Mouse (Mus musculus) forebrain, embryonic 11.5 days (tissue): ENCODE measurements around the gene Mfn2. TPM values are rescaled to one million over a fixed set of nuclear protein-coding genes. Genes with fewer than 3 reads are reported as not detected.
"Not testable (repeated sequence)": the region's sequence is repeated elsewhere in the genome, so short reads cannot be mapped to it uniquely, and the experiment has no call there.

Experiments used
- ATAC-seq: fragments of 200-750 bp; cut with Nextera tagmentation; replicated peaks from 2 replicates; pipeline ENCODE4 v1.8.0; 2017; ENCODE audit warnings: moderate TSS enrichment; ENCODE audit not compliant: low FRiP score
- DNase-seq: peaks from one replicate; pipeline ENCODE4 v3.0.0-alpha.2; 2017; ENCODE audit warnings: low spot score
- H3K27ac ChIP-seq: fragments of 300-500 bp; sonication (generic); 2 replicates; pipeline ENCODE4 v1.5.1; 2014; ENCODE audit warnings: low read depth, low read length
- H3K27me3 ChIP-seq: fragments of 300-500 bp; sonication (generic); 2 replicates; pipeline ENCODE4 v1.6.1; 2014; ENCODE audit warnings: mild to moderate bottlenecking, low read length, mixed read lengths; ENCODE audit not compliant: control insufficient read depth, insufficient read depth
- H3K36me3 ChIP-seq: fragments of 300-500 bp; sonication (generic); 2 replicates; pipeline ENCODE4 v1.6.1; 2014; ENCODE audit warnings: mild to moderate bottlenecking, low read length, moderate library complexity, mixed read lengths; ENCODE audit not compliant: control insufficient read depth, insufficient read depth
- H3K4me1 ChIP-seq: fragments of 300-500 bp; sonication (generic); replicated peaks from 2 replicates; pipeline ENCODE4 v1.6.1; 2014; ENCODE audit warnings: low read length, mixed read lengths; ENCODE audit not compliant: control insufficient read depth, insufficient read depth
- H3K4me2 ChIP-seq: fragments of 300-500 bp; sonication (generic); 2 replicates; pipeline ENCODE4 v1.6.1; 2014; ENCODE audit warnings: low read depth, mild to moderate bottlenecking, low read length, moderate library complexity, mixed read lengths; ENCODE audit not compliant: severe bottlenecking
- H3K4me3 ChIP-seq: fragments of 300-500 bp; sonication (generic); 2 replicates; pipeline ENCODE4 v1.5.1; 2014; ENCODE audit warnings: low read depth, low read length
- H3K9ac ChIP-seq: fragments of 300-500 bp; sonication (generic); 2 replicates; pipeline ENCODE4 v1.6.1; 2014; ENCODE audit warnings: low read length
- H3K9me3 ChIP-seq: fragments of 300-500 bp; sonication (generic); 2 replicates; pipeline ENCODE4 v1.6.1; 2016; ENCODE audit warnings: low read length, mixed read lengths; ENCODE audit not compliant: control insufficient read depth
- WGBS: fragments of 180-500 bp; shearing (Covaris S2); extraction: QIAGEN DNeasy Blood & Tissue Kit; methylation state at CpG from one replicate; pipeline ENCODE4 v1.1.7; 2014; 5-methylcytosine and 5-hydroxymethylcytosine counted together
- polyA plus RNA-seq: library from polyadenylated mRNA; unstranded; fragments of >200 nt; fragmentation: Nextera tagmentation; extraction: Ambion mirVana; gene quantifications from 2 replicates; pipeline ENCODE4 v1.2.1, GENCODE M21; 2014

The Mfn2 gene
- polyA plus RNA-seq, 1 experiment from 2014 or later: 49.0 TPM

DNA sequence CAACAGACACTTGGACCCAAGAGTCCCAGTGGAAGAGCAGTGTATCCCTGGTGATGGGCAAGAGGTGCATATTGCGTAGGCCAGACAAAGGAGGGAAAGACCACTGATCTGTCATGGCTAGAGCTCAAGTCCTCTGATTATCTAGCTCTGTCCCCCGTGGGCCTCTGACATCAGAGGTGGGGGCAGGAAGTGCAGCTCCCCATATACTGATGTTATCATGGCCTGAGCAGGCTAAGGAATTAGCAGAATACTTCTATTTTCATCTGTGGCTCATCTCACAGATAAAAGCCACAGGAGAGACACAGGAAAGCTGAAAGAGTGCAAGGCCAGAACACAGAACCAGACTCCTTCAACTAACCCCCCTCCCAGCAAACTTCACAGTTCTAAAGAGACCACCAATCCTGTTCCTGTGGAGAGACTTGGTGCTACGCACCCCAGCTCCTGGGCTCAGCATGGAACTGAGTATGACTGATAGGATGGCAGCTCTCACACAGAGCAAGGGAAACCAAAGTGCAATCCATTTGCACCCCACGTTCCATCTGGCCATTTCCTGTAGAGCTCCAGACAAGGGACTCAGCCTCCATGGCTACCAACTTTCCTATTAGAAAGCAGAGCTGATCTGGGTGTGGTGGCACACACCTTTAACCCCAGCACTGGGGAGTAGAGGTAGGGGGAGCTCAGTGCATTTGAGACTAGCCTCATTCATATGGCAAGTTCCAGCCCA, 28.5 kb downstream of the Mfn2 start:
- no peak overlapping the region for H3K27ac ChIP-seq
- WGBS: 91% methylated on average over 4 of the region's 4 CpGs
- no peak overlapping the region for H3K4me2 ChIP-seq
- ATAC-seq (no peak), DNase-seq (no peak)
- H3K9ac ChIP-seq: no peak overlapping the region
- H3K36me3 ChIP-seq: peaks cover 10% of the 10 kb centered on the region
- no peaks in the 10 kb centered on the region for H3K27me3 ChIP-seq
- H3K9me3 ChIP-seq: no peaks in the 10 kb centered on the region
- H3K4me1 ChIP-seq: no peaks in the 10 kb centered on the region
- no peak overlapping the region for H3K4me3 ChIP-seq

DNA sequence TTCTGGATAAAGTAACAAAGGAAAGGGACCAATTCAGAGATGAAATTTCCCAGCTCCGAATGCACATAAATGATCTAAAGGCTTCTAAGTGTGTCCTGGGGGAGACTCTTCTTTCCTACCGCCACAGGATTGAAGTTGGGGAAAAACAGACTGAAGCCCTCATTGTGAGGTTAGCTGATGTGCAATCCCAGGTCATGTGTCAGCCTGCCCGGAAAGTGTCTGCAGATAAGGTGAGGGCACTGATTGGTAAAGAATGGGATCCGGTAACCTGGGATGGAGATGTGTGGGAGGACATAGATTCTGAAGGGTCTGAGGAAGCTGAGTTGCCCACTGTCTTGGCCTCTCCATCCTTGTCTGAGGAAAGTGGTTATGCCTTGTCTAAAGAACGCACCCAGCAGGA, 35.3 kb downstream of the Mfn2 start:
- no peak for DNase-seq
- Histone ChIP-seq H3K4me1 (peaks cover 6% of the 10 kb centered on the region), H3K9me3 (no peaks in the 10 kb centered on the region), H3K27ac (no peak overlapping the region), H3K36me3 (peaks cover 13% of the 10 kb centered on the region; the same call in 1 of the 2 replicates), H3K4me2 (peak overlapping the region; percentile 71), H3K9ac (peak overlapping the region; percentile 68), H3K4me3 (peak overlapping the region; percentile 83), H3K27me3 (no peaks in the 10 kb centered on the region)
- WGBS: 21% methylated on average over 5 of the region's 5 CpGs
- no peak for ATAC-seq

DNA sequence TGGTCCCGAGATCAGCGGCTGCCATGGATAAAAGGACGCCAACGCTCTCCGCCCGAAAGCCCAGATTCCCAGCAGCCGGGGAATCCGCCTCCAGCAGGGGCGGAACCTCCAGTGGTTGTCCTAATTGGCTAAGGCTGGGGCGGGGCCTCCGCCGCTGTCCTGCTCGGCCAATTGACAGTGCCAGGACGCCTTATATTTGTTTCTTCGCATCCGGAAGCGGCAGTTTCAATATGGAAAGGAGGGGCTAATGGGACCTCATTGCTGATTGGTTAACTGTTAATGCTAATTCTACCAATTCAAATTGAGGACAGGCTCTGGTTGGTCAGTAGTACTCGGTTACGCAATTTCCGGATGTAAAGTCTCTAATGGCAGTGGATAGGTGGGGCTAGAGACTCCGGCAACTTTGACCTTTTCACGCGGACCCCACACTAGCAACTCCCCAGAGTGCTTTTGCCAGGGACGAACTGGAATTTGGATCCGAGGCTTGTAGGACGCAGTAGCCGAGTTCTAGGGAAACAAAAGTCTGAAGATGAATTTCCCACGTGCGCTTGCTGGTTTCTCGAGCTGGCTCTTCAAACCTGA, 36.0 kb downstream of the Mfn2 start, which contains the start of the genes Miip and Fv1:
Gene Miip, minus strand, starts transcription at position 367 of the 582 bp plus-strand sequence.
Gene Fv1, plus strand, starts transcription at position 530 of the 582 bp plus-strand sequence.
- Histone ChIP-seq H3K9me3 (no peaks in the 10 kb centered on the region), H3K27ac (peak within 1 kb of the TSS; percentile 44; the same call in 1 of the 2 replicates), H3K4me2 (peak within 1 kb of the TSS; percentile 71), H3K4me1 (peaks cover 6% of the 10 kb centered on the region), H3K9ac (peak within 1 kb of the TSS; percentile 81), H3K36me3 (peaks cover 13% of the 10 kb centered on the region; the same call in 1 of the 2 replicates), H3K27me3 (no peaks in the 10 kb centered on the region), H3K4me3 (peak within 1 kb of the TSS; percentile 83)
- ATAC-seq (peak; percentile 98), DNase-seq (peak; percentile 97)
- WGBS: under 1% methylated on average over 30 of the region's 30 CpGs

DNA sequence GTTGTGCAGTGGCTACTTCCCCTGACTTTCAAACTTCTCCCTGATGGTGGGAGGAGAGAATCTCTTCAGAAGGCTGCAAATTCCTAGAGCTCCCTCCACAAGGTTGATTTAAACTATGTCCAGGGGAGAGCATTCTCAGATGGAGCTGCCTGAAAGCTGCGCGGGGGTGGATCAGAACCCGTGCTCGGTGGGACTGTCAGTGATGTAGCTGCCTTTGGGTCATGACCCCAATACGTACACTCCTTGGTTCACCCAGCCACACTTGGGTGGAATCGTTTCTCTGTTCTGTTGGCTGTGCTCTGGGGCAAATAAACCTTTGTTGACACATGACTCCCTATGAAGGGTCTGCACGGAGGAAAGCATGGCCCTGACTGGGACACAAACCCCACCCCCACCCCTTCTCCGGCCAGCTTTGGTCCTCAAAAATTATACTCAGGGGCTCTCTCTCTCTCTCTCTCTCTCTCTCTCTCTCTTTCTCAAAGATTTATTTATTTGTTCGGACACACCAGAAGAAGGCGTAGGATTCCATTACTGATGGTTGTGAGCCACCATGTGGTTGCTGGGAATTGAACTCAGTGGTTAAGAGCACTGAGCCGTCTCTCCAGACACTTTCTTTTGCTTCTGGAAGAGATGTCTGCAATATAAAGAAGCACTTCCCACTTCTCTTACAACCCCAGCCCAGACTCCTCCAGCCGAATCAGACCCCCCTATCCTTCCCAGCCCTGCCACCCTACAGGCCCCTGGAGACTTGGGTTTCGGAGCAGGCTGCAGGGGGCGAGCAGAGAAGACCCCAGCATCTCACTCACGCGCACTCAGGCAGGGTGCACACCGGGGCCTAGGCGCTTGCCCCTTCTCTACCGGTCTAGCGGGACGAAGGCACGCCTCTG, 36.7 kb downstream of the Mfn2 start:
- 10% methylated on average over 22 of the region's 22 CpGs for WGBS
- Histone ChIP-seq H3K4me2 (peak overlapping the region; percentile 70), H3K36me3 (peaks cover 8% of the 10 kb centered on the region; the same call in 1 of the 2 replicates), H3K27ac (peak overlapping the region; percentile 44; the same call in 1 of the 2 replicates), H3K9ac (peak overlapping the region; percentile 81), H3K4me3 (peak overlapping the region; percentile 83), H3K4me1 (peaks cover 6% of the 10 kb centered on the region), H3K9me3 (no peaks in the 10 kb centered on the region), H3K27me3 (no peaks in the 10 kb centered on the region)
- DNase-seq: peak; percentile 54
- no peak for ATAC-seq

DNA sequence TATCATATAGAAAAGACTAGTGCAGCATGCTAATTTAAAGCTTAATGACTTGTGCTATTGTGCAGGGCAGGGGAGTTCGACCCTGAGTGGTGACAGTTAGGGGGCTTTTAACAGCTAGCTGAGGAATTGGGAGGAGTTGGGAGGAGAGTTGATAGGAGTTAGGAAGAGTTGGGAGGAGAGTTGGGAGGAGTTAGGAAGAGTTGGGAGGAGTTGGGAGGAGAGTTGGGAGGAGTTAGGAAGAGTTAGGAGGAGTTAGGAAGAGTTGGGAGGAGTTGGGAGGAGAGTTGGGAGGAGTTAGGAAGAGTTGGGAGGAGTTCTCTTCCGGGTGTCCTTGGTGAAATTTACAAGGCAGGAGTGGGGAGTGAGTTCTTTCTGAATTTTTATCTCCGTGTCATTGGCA, 37.7 kb downstream of the Mfn2 start:
- not testable (repeated sequence) for H3K4me1 ChIP-seq, DNase-seq, ATAC-seq, H3K4me3 ChIP-seq, H3K9ac ChIP-seq, H3K9me3 ChIP-seq, H3K27me3 ChIP-seq, H3K4me2 ChIP-seq, H3K27ac ChIP-seq
- H3K36me3 ChIP-seq: peaks cover 15% of the 10 kb centered on the region; the same call in 1 of the 2 replicates
- WGBS: 42% methylated on average over 3 of the region's 3 CpGs

DNA sequence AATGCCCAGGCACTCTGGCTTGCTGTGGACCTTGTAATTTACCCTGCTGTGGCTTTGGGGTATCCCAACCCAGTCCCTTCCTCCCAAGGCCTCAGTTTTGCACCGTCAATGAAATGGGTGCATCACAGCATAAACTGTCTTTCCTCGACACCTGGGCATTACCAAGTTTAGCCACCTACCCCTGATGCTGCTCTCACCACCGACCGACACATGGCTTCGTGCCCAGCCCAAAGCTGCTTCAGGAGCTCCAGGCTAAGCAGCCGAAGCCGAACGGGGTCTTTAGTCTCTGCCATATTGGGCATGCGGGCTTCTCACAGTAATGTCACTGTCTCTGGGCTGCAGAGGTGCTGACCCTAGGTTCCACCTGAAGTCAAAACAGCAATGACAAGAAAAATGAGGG, 38.4 kb downstream of the Mfn2 start:
- 95% methylated on average over 9 of the region's 9 CpGs for WGBS
- H3K36me3 ChIP-seq: peaks cover 18% of the 10 kb centered on the region; the same call in 1 of the 2 replicates
- ATAC-seq (no peak), DNase-seq (no peak)
- H3K9me3 ChIP-seq: no peaks in the 10 kb centered on the region
- peaks cover 6% of the 10 kb centered on the region for H3K4me1 ChIP-seq
- no peak overlapping the region for H3K4me3 ChIP-seq
- no peak overlapping the region for H3K9ac ChIP-seq
- H3K27ac ChIP-seq: no peak overlapping the region
- no peaks in the 10 kb centered on the region for H3K27me3 ChIP-seq
- H3K4me2 ChIP-seq: no peak overlapping the region

DNA sequence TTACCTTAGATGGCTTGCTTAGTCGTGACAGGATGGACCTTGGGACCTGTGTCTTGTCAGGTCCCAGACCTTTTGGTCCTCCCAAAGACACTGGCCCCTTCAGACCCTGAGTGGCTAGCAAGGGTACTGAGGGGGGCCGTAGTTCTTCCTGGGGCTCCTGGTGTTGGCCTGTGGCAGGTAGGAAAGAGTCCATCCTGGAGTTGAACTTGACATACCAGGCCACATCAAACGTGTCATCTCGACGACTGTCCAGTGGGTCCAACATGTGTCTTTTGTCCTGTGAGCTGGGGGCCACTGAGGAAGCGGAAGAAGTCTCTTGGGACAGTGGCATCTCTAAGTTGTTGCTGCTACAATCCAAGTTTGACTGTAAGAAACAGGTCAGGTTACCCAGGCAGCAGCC, 38.9 kb downstream of the Mfn2 start:
- Histone ChIP-seq H3K27ac (no peak overlapping the region), H3K36me3 (peaks cover 18% of the 10 kb centered on the region; the same call in 1 of the 2 replicates), H3K9me3 (no peaks in the 10 kb centered on the region), H3K9ac (no peak overlapping the region), H3K4me1 (peaks cover 6% of the 10 kb centered on the region), H3K27me3 (no peaks in the 10 kb centered on the region), H3K4me3 (no peak overlapping the region), H3K4me2 (no peak overlapping the region)
- 87% methylated on average over 6 of the region's 6 CpGs for WGBS
- no peak for DNase-seq
- ATAC-seq: no peak

DNA sequence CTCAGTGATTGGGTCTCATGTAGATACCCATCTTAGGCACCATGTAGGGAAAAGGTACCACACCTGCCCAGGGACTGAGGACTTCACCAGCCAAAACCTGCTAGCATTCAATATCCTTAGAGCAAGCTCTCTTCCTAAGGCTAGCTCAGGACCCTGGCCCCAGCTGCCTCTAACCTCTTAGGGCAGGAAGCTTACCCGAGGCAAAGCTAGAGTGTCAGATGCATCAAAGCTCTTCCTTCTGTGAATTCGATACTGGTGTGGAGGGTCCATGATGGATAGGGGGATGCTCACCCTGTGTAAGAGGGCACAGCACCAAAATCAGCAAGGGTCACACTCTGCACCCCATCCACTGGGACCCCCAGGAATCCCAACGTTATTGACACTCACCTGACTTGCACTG, 42.5 kb downstream of the Mfn2 start:
- Histone ChIP-seq H3K4me1 (no peaks in the 10 kb centered on the region), H3K9me3 (no peaks in the 10 kb centered on the region)

More for the DNA sequence above, 42.5 kb downstream of the Mfn2 start:
- no peak for DNase-seq
- WGBS: 94% methylated on average over 3 of the region's 3 CpGs
- ATAC-seq: no peak
- Histone ChIP-seq H3K36me3 (peaks cover 18% of the 10 kb centered on the region; the same call in 1 of the 2 replicates), H3K9ac (no peak overlapping the region), H3K27ac (no peak overlapping the region), H3K4me3 (no peak overlapping the region), H3K4me2 (no peak overlapping the region), H3K27me3 (no peaks in the 10 kb centered on the region)
